In genomic region chr17:79315415-79316094, GRCm38 (mm10) we compare ENCODE assay signal across 28 mouse cellular contexts. TPM values are rescaled to one million over a fixed set of nuclear protein-coding genes. Genes with fewer than 3 reads are reported as not detected.
DNase-seq lines count a peak whose midpoint lies in the region; ATAC-seq and TF ChIP-seq lines count a peak whose summit lies in the region.
"Had no signal": no experiment of that assay in that cellular context is flagged by ENCODE, and none has a peak within 500 bp of the region (broad histone marks: within the 10 kb centered on the region; RNA-seq: fewer than 3 reads in every experiment).

No protein-coding gene starts in this region.

- no peak overlapping the region for H3K4me3 ChIP-seq in midbrain, postnatal 0 days (ENCODE audit: low read depth, low read length)
- no peak overlapping the region for H3K4me3 ChIP-seq in midbrain, embryonic 11.5 days (ENCODE audit: low read depth, low read length)
- no peak overlapping the region for H3K4me3 ChIP-seq in embryonic facial prominence, embryonic 14.5 days (ENCODE audit: low read depth, low read length)
- H3K4me3 ChIP-seq: hindbrain, embryonic 13.5 days; liver, embryonic 15.5 days; midbrain, embryonic 15.5 days had no signal

- DNase-seq in heart, adult 11 months, result peak; percentile 61
- no peak for DNase-seq in heart, postnatal 14 days
- peak; percentile 16 for DNase-seq in midbrain, postnatal 0 days (ENCODE audit: low spot score)
- DNase-seq in midbrain, embryonic 11.5 days (ENCODE audit: low spot score, missing footprints), result no peak
- DNase-seq in embryonic facial prominence, embryonic 14.5 days (ENCODE audit: low spot score), result peak; percentile 35
- DNase-seq in ovary, postnatal 14 days (ENCODE audit: low spot score), result no peak
- DNase-seq in thymus, postnatal 0 days (ENCODE audit: low spot score), result no peak
- DNase-seq: adrenal gland, postnatal 36 days; cerebellum, adult 2 months; cerebellum, postnatal 25 days; gastrocnemius, postnatal 25 days; heart, adult 18-20 months; heart, postnatal 4 days; kidney, adult 11 months; kidney, postnatal 14 days; layer of hippocampus, adult 9-11 months; liver; lung, postnatal 10 days; right cerebral cortex, adult 18-20 months; spleen, adult 18-20 months; thymus, postnatal 25 days had no signal

- H3K9ac ChIP-seq in midbrain, postnatal 0 days (replicated peaks; ENCODE audit: low read length, poor library complexity, severe bottlenecking), result no peak overlapping the region
- no peak overlapping the region for H3K9ac ChIP-seq in midbrain, embryonic 11.5 days (ENCODE audit: low read length)
- H3K9ac ChIP-seq in embryonic facial prominence, embryonic 14.5 days (ENCODE audit: low read depth, low read length), result no peak overlapping the region
- H3K9ac ChIP-seq: hindbrain, embryonic 13.5 days; liver, embryonic 15.5 days; midbrain, embryonic 15.5 days had no signal

- no peaks in the 10 kb centered on the region for H3K4me1 ChIP-seq in midbrain, postnatal 0 days (ENCODE audit: insufficient read depth, low read length)
- no peaks in the 10 kb centered on the region for H3K4me1 ChIP-seq in midbrain, embryonic 11.5 days (ENCODE audit: control insufficient read depth, insufficient read depth, low read length)
- H3K4me1 ChIP-seq in embryonic facial prominence, embryonic 14.5 days (ENCODE audit: control insufficient read depth, insufficient read depth, low read length), result peaks cover 14% of the 10 kb centered on the region
- H3K4me1 ChIP-seq: hindbrain, embryonic 13.5 days; liver, embryonic 15.5 days; midbrain, embryonic 15.5 days had no signal

- no peak overlapping the region for H3K27ac ChIP-seq in midbrain, postnatal 0 days (ENCODE audit: low read depth, low read length)
- no peak overlapping the region for H3K27ac ChIP-seq in midbrain, embryonic 11.5 days (ENCODE audit: low read depth, low read length)
- no peak overlapping the region for H3K27ac ChIP-seq in embryonic facial prominence, embryonic 14.5 days (replicated peaks; ENCODE audit: low read depth, low read length)
- H3K27ac ChIP-seq: hindbrain, embryonic 13.5 days; liver, embryonic 15.5 days; midbrain, embryonic 15.5 days had no signal

- no peak for ATAC-seq in midbrain, postnatal 0 days (ENCODE audit: low FRiP score)
- ATAC-seq in midbrain, embryonic 11.5 days (ENCODE audit: low FRiP score), result no peak
- no peak for ATAC-seq in embryonic facial prominence, embryonic 14.5 days (ENCODE audit: low read depth)
- ATAC-seq: inflammation-experienced regulatory T-cells, adult 6 months; midbrain, embryonic 15.5 days; Patski had no signal

- H3K27me3 ChIP-seq in midbrain, postnatal 0 days (ENCODE audit: insufficient read depth, low read length), result no peaks in the 10 kb centered on the region
- H3K27me3 ChIP-seq in midbrain, embryonic 11.5 days (ENCODE audit: control insufficient read depth, insufficient read depth, low read length), result no peaks in the 10 kb centered on the region
- H3K27me3 ChIP-seq in embryonic facial prominence, embryonic 14.5 days (replicated peaks; ENCODE audit: control insufficient read depth, insufficient read depth, low read length), result no peaks in the 10 kb centered on the region
- H3K27me3 ChIP-seq: CH12.LX; hindbrain, embryonic 13.5 days; liver, embryonic 15.5 days; midbrain, embryonic 15.5 days; Patski had no signal

- 63% methylated on average over 4 of the region's 4 CpGs for WGBS in midbrain, postnatal 0 days
- WGBS in midbrain, embryonic 11.5 days, result 86% methylated on average over 4 of the region's 4 CpGs
- WGBS in embryonic facial prominence, embryonic 14.5 days, result 68% methylated on average over 4 of the region's 4 CpGs

- no peak for TF ChIP-seq CTCF in midbrain, postnatal 0 days (IDR thresholded peaks at IDR 0.05)

- intact Hi-C loops in heart, postnatal 14 days (cut with DNase I), result no loop called here

- H3K4me2 ChIP-seq in midbrain, postnatal 0 days (ENCODE audit: low read depth, low read length, poor library complexity, severe bottlenecking), result no peak overlapping the region
- H3K4me2 ChIP-seq in midbrain, embryonic 11.5 days, result no peak overlapping the region
- H3K4me2 ChIP-seq in embryonic facial prominence, embryonic 14.5 days (ENCODE audit: low read depth, low read length), result no peak overlapping the region
- H3K4me2 ChIP-seq: heart, embryonic 11.5 days; hindbrain, embryonic 13.5 days; liver, embryonic 15.5 days; midbrain, embryonic 15.5 days had no signal

- H3K36me3 ChIP-seq in midbrain, postnatal 0 days (ENCODE audit: insufficient read depth, low read length), result no peaks in the 10 kb centered on the region
- no peaks in the 10 kb centered on the region for H3K36me3 ChIP-seq in midbrain, embryonic 11.5 days (ENCODE audit: control insufficient read depth, insufficient read depth, low read length)
- H3K36me3 ChIP-seq in embryonic facial prominence, embryonic 14.5 days (ENCODE audit: control insufficient read depth, insufficient read depth, low read length), result no peaks in the 10 kb centered on the region
- H3K36me3 ChIP-seq: hindbrain, embryonic 13.5 days; liver, embryonic 15.5 days; midbrain, embryonic 15.5 days had no signal

- no peaks in the 10 kb centered on the region for H3K9me3 ChIP-seq in midbrain, postnatal 0 days (ENCODE audit: low read length)
- H3K9me3 ChIP-seq in midbrain, embryonic 11.5 days (ENCODE audit: control insufficient read depth, low read length), result no peaks in the 10 kb centered on the region
- no peaks in the 10 kb centered on the region for H3K9me3 ChIP-seq in embryonic facial prominence, embryonic 14.5 days (ENCODE audit: control insufficient read depth, low read length)
- H3K9me3 ChIP-seq: hindbrain, embryonic 13.5 days; liver, embryonic 15.5 days; midbrain, embryonic 15.5 days had no signal

RNA-seq across cellular contexts. Expression of gene Cdc42ep3, which starts 39.3 kb away (rescaled TPM):
- total RNA-seq in heart, postnatal 14 days (2021), result 10 to 100 TPM; 28.3 to 36.2 TPM
- total RNA-seq in midbrain, postnatal 0 days (2014; rRNA removed), result 26.4 and 32.8 TPM in 2 replicates
- 37.6 and 40.6 TPM in 2 replicates for polyA plus RNA-seq in midbrain, postnatal 0 days (2015; fragmentation: Nextera tagmentation; extraction: Ambion mirVana)
- polyA plus RNA-seq in midbrain, embryonic 11.5 days (2014; fragmentation: Nextera tagmentation; extraction: Ambion mirVana), result 18.0 and 21.3 TPM in 2 replicates
- polyA plus RNA-seq in embryonic facial prominence, embryonic 14.5 days (2014; fragmentation: Nextera tagmentation; extraction: Ambion mirVana), result 68.8 and 69.1 TPM in 2 replicates
- polyA plus RNA-seq in thymus, postnatal 0 days (2015; fragmentation: Nextera tagmentation; extraction: Ambion mirVana), result 33.4 and 41.0 TPM in 2 replicates

Comparison
In these comparisons a context has a peak if more than half of its experiments do, and no peak if none do; other contexts are left out.
1. DNase-seq: peak in heart, adult 11 months (single experiment), midbrain, postnatal 0 days (single experiment) and embryonic facial prominence, embryonic 14.5 days (single experiment); none in heart, postnatal 14 days (0 of 2), midbrain, embryonic 11.5 days (single experiment), ovary, postnatal 14 days (single experiment) and thymus, postnatal 0 days (single experiment).